ENCODE assay signal across 23 mouse cellular contexts in genomic region chr15:93850388-93850787, GRCm38 (mm10).
A peak's percentile ranks its signal among the peaks of the same experiment; 100 is the strongest.
DNase-seq lines count a peak whose midpoint lies in the region; ATAC-seq and TF ChIP-seq lines count a peak whose summit lies in the region.
"Had no signal": no experiment of that assay in that cellular context is flagged by ENCODE, and none has a peak within 500 bp of the region (broad histone marks: within the 10 kb centered on the region; RNA-seq: fewer than 3 reads in every experiment).

No protein-coding gene starts in this region.

- no peak overlapping the region for H3K4me3 ChIP-seq in heart, embryonic 10.5 days
- no peak overlapping the region for H3K4me3 ChIP-seq in embryonic facial prominence, embryonic 11.5 days (ENCODE audit: low read depth, low read length)
- no peak overlapping the region for H3K4me3 ChIP-seq in embryonic facial prominence, embryonic 15.5 days (replicated peaks)
- H3K4me3 ChIP-seq in midbrain, embryonic 15.5 days: no peak overlapping the region
- H3K4me3 ChIP-seq in forebrain, embryonic 12.5 days (replicated peaks): no peak overlapping the region
- H3K4me3 ChIP-seq: forebrain, embryonic 13.5 days; gastrocnemius, adult 2 months; hindbrain, embryonic 12.5 days had no signal

- ATAC-seq in embryonic facial prominence, embryonic 11.5 days (replicated peaks; ENCODE audit: insufficient number of reproducible peaks, low FRiP score, low TSS enrichment, low read depth): peak; percentile 76; the same call in 1 of the 2 replicates
- peak; percentile 54; the same call in 1 of the 2 replicates for ATAC-seq in embryonic facial prominence, embryonic 15.5 days (ENCODE audit: insufficient number of reproducible peaks, low FRiP score, low TSS enrichment, low read depth)
- ATAC-seq in midbrain, embryonic 15.5 days (replicated peaks): no peak
- ATAC-seq in forebrain, embryonic 12.5 days (ENCODE audit: low FRiP score): no peak
- ATAC-seq: activated CD4-positive, CD25-positive, alpha-beta regulatory T cell, adult 4 months; forebrain, embryonic 13.5 days; hindbrain, embryonic 16.5 days; inflammation-experienced regulatory T-cells, adult 6 months; Patski had no signal

- no peak overlapping the region for H3K4me2 ChIP-seq in embryonic facial prominence, embryonic 11.5 days (ENCODE audit: low read depth, low read length)
- H3K4me2 ChIP-seq in embryonic facial prominence, embryonic 15.5 days (replicated peaks): no peak overlapping the region
- H3K4me2 ChIP-seq in midbrain, embryonic 15.5 days: no peak overlapping the region
- no peak overlapping the region for H3K4me2 ChIP-seq in forebrain, embryonic 12.5 days
- H3K4me2 ChIP-seq: forebrain, embryonic 13.5 days; hindbrain, embryonic 12.5 days had no signal

- H3K9ac ChIP-seq in embryonic facial prominence, embryonic 11.5 days (replicated peaks; ENCODE audit: low read length): no peak overlapping the region
- H3K9ac ChIP-seq in embryonic facial prominence, embryonic 15.5 days: no peak overlapping the region
- H3K9ac ChIP-seq in midbrain, embryonic 15.5 days: no peak overlapping the region
- H3K9ac ChIP-seq in forebrain, embryonic 12.5 days: no peak overlapping the region
- H3K9ac ChIP-seq: forebrain, embryonic 13.5 days; hindbrain, embryonic 12.5 days had no signal

- no peak overlapping the region for H3K27ac ChIP-seq in heart, embryonic 10.5 days
- H3K27ac ChIP-seq in embryonic facial prominence, embryonic 11.5 days (replicated peaks; ENCODE audit: low read depth, low read length): no peak overlapping the region; the same call in 1 of the 2 replicates
- H3K27ac ChIP-seq in embryonic facial prominence, embryonic 15.5 days (replicated peaks): peak overlapping the region; percentile 71
- H3K27ac ChIP-seq in midbrain, embryonic 15.5 days: no peak overlapping the region
- no peak overlapping the region for H3K27ac ChIP-seq in forebrain, embryonic 12.5 days
- H3K27ac ChIP-seq: forebrain, embryonic 13.5 days; gastrocnemius, adult 2 months; hindbrain, embryonic 12.5 days had no signal

- no peaks in the 10 kb centered on the region for H3K9me3 ChIP-seq in heart, embryonic 10.5 days
- no peaks in the 10 kb centered on the region for H3K9me3 ChIP-seq in embryonic facial prominence, embryonic 11.5 days (replicated peaks; ENCODE audit: control insufficient read depth, low read length)
- no peaks in the 10 kb centered on the region for H3K9me3 ChIP-seq in embryonic facial prominence, embryonic 15.5 days (replicated peaks)
- H3K9me3 ChIP-seq in midbrain, embryonic 15.5 days: no peaks in the 10 kb centered on the region
- no peaks in the 10 kb centered on the region for H3K9me3 ChIP-seq in forebrain, embryonic 12.5 days
- H3K9me3 ChIP-seq: forebrain, embryonic 13.5 days; hindbrain, embryonic 12.5 days had no signal

- TF ChIP-seq POLR2A in brain, embryonic 14.5 days (IDR thresholded peaks at IDR 0.05; ENCODE audit: borderline replicate concordance, extremely low read depth, insufficient read depth, insufficient read length, poor library complexity, severe bottlenecking): no peak

- DNase-seq in heart, adult 11 months: peak; percentile 34
- no peak for DNase-seq in heart, embryonic 10.5 days (ENCODE audit: low spot score)
- peak; percentile 4 for DNase-seq in brain, embryonic 14.5 days (ENCODE audit: low read depth)
- DNase-seq in embryonic facial prominence, embryonic 11.5 days (ENCODE audit: low spot score): peak; percentile 82
- no peak for DNase-seq in cerebellum, postnatal 10 days
- DNase-seq: adrenal gland, postnatal 14 days; cerebellum, adult 18-20 months; cerebellum, adult 9-11 months; gastrocnemius, adult 2 months; gastrocnemius, postnatal 25 days; heart, postnatal 10 days; heart, postnatal 4 days; kidney, adult 18-20 months had no signal

- H3K27me3 ChIP-seq in heart, embryonic 10.5 days (ENCODE audit: insufficient read depth, poor library complexity, severe bottlenecking): no peaks in the 10 kb centered on the region
- H3K27me3 ChIP-seq in embryonic facial prominence, embryonic 11.5 days (ENCODE audit: control insufficient read depth, insufficient read depth, low read length): no peaks in the 10 kb centered on the region
- no peaks in the 10 kb centered on the region for H3K27me3 ChIP-seq in embryonic facial prominence, embryonic 15.5 days
- no peaks in the 10 kb centered on the region for H3K27me3 ChIP-seq in midbrain, embryonic 15.5 days (replicated peaks)
- no peaks in the 10 kb centered on the region for H3K27me3 ChIP-seq in forebrain, embryonic 12.5 days
- H3K27me3 ChIP-seq: CH12.LX; forebrain, embryonic 13.5 days; hindbrain, embryonic 12.5 days; Patski had no signal

- WGBS in heart, embryonic 10.5 days: 84% methylated on average over 6 of the region's 6 CpGs
- WGBS in embryonic facial prominence, embryonic 11.5 days: 29% methylated on average over 6 of the region's 6 CpGs
- WGBS in embryonic facial prominence, embryonic 15.5 days: 12% methylated on average over 6 of the region's 6 CpGs
- WGBS in midbrain, embryonic 15.5 days: 85% methylated on average over 6 of the region's 6 CpGs
- WGBS in forebrain, embryonic 12.5 days: 84% methylated on average over 6 of the region's 6 CpGs

- peaks cover 6% of the 10 kb centered on the region; the same call in 1 of the 2 replicates for H3K4me1 ChIP-seq in heart, embryonic 10.5 days
- no peaks in the 10 kb centered on the region for H3K4me1 ChIP-seq in embryonic facial prominence, embryonic 11.5 days (ENCODE audit: control insufficient read depth, insufficient read depth, low read length)
- H3K4me1 ChIP-seq in embryonic facial prominence, embryonic 15.5 days: peaks cover 17% of the 10 kb centered on the region
- H3K4me1 ChIP-seq in midbrain, embryonic 15.5 days: no peaks in the 10 kb centered on the region
- H3K4me1 ChIP-seq in forebrain, embryonic 12.5 days: no peaks in the 10 kb centered on the region
- H3K4me1 ChIP-seq: forebrain, embryonic 13.5 days; hindbrain, embryonic 12.5 days had no signal

- no peak for TF ChIP-seq CTCF in brain, embryonic 14.5 days (IDR thresholded peaks at IDR 0.05; ENCODE audit: borderline replicate concordance, extremely low read depth, insufficient read depth, insufficient read length)

- no peaks in the 10 kb centered on the region for H3K36me3 ChIP-seq in heart, embryonic 10.5 days
- no peaks in the 10 kb centered on the region for H3K36me3 ChIP-seq in embryonic facial prominence, embryonic 11.5 days (replicated peaks; ENCODE audit: control insufficient read depth, insufficient read depth, low read depth, low read length)
- H3K36me3 ChIP-seq in embryonic facial prominence, embryonic 15.5 days: no peaks in the 10 kb centered on the region
- H3K36me3 ChIP-seq in midbrain, embryonic 15.5 days (replicated peaks): no peaks in the 10 kb centered on the region
- H3K36me3 ChIP-seq in forebrain, embryonic 12.5 days (replicated peaks): no peaks in the 10 kb centered on the region
- H3K36me3 ChIP-seq: hindbrain, embryonic 12.5 days had no signal

Comparison
In these comparisons a context has a peak if more than half of its experiments do, and no peak if none do; other contexts are left out.
1. DNase-seq: peak in heart, adult 11 months (single experiment), brain, embryonic 14.5 days (single experiment) and embryonic facial prominence, embryonic 11.5 days (single experiment); none in heart, embryonic 10.5 days (single experiment) and cerebellum, postnatal 10 days (0 of 2).
2. ATAC-seq: peak in embryonic facial prominence, embryonic 11.5 days (single experiment) and embryonic facial prominence, embryonic 15.5 days (single experiment); none in midbrain, embryonic 15.5 days (single experiment) and forebrain, embryonic 12.5 days (single experiment).